ENCODE assay signal across 9 mouse cellular contexts in the genomic region with DNA sequence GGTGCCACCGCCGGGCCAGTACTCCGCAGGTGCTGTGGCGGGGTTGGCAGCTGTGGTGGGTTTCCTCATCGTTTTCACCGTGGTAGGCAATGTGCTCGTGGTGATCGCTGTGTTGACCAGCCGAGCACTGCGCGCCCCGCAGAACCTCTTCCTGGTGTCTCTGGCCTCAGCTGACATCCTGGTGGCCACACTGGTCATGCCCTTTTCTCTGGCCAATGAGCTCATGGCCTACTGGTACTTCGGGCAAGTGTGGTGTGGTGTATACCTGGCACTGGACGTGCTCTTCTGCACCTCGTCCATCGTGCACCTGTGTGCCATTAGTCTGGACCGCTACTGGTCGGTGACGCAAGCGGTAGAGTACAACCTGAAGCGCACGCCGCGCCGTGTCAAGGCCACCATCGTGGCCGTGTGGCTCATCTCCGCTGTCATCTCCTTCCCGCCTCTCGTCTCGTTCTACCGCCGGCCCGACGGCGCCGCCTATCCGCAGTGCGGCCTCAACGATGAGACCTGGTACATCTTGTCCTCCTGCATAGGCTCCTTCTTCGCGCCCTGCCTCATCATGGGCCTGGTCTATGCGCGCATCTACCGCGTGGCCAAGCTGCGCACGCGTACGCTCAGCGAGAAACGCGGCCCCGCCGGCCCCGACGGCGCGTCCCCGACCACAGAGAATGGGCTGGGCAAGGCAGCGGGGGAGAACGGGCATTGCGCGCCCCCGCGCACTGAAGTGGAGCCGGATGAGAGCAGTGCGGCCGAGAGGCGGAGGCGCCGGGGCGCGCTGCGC. TPM values are rescaled to one million over a fixed set of nuclear protein-coding genes. Genes with fewer than 3 reads are reported as not detected.
DNase-seq lines count a peak whose midpoint lies in the region; ATAC-seq and TF ChIP-seq lines count a peak whose summit lies in the region.
"Had no signal": no experiment of that assay in that cellular context is flagged by ENCODE, and none has a peak within 500 bp of the region (broad histone marks: within the 10 kb centered on the region; RNA-seq: fewer than 3 reads in every experiment).

No protein-coding gene starts in this region.

- H3K4me1 ChIP-seq in heart, embryonic 13.5 days: peaks cover 24% of the 10 kb centered on the region
- peaks cover 31% of the 10 kb centered on the region for H3K4me1 ChIP-seq in embryonic facial prominence, embryonic 10.5 days
- no peaks in the 10 kb centered on the region for H3K4me1 ChIP-seq in hindbrain, postnatal 0 days (ENCODE audit: insufficient read depth, low read length)
- peaks cover 10% of the 10 kb centered on the region; the same call in 1 of the 2 replicates for H3K4me1 ChIP-seq in neural tube, embryonic 14.5 days (ENCODE audit: control insufficient read depth, insufficient read depth, low read length)

- 5% methylated on average over 62 of the region's 75 CpGs for WGBS in heart, embryonic 13.5 days
- 6% methylated on average over 75 of the region's 75 CpGs for WGBS in embryonic facial prominence, embryonic 10.5 days
- 4% methylated on average over 72 of the region's 75 CpGs for WGBS in hindbrain, postnatal 0 days
- 6% methylated on average over 75 of the region's 75 CpGs for WGBS in neural tube, embryonic 14.5 days

- H3K4me3 ChIP-seq in heart, embryonic 13.5 days: peak overlapping the region; percentile 63
- peak overlapping the region; percentile 66 for H3K4me3 ChIP-seq in embryonic facial prominence, embryonic 10.5 days
- peak overlapping the region; percentile 57 for H3K4me3 ChIP-seq in hindbrain, postnatal 0 days (ENCODE audit: low read length)
- H3K4me3 ChIP-seq in neural tube, embryonic 14.5 days (ENCODE audit: low read depth, low read length): peak overlapping the region; percentile 46

- DNase-seq in heart, postnatal 25 days (ENCODE audit: low spot score): no peak
- DNase-seq in ZHBTc4 (ENCODE audit: low read depth, low spot score): peak; percentile 80
- DNase-seq in embryonic facial prominence, embryonic 10.5 days (ENCODE audit: low spot score): peak; percentile 46
- peak; percentile 72 for DNase-seq in hindbrain, postnatal 0 days (ENCODE audit: low spot score)
- peak; percentile 54 to 58 for DNase-seq in left cerebral cortex, postnatal 36 days (ENCODE audit: low spot score in 2 of 2)

- peak; percentile 51 for TF ChIP-seq CTCF in hindbrain, postnatal 0 days (IDR thresholded peaks at IDR 0.05; ENCODE audit: low read depth)

- no peaks in the 10 kb centered on the region for H3K36me3 ChIP-seq in heart, embryonic 13.5 days
- H3K36me3 ChIP-seq in embryonic facial prominence, embryonic 10.5 days (replicated peaks): no peaks in the 10 kb centered on the region
- H3K36me3 ChIP-seq in hindbrain, postnatal 0 days (ENCODE audit: insufficient read depth, low read length): no peaks in the 10 kb centered on the region
- no peaks in the 10 kb centered on the region for H3K36me3 ChIP-seq in neural tube, embryonic 14.5 days (ENCODE audit: control insufficient read depth, insufficient read depth, low read length)

- H3K27ac ChIP-seq in heart, embryonic 13.5 days (replicated peaks): no peak overlapping the region
- no peak overlapping the region for H3K27ac ChIP-seq in embryonic facial prominence, embryonic 10.5 days (replicated peaks)
- H3K27ac ChIP-seq in hindbrain, postnatal 0 days: peak overlapping the region; percentile 75; the same call in 1 of the 2 replicates
- no peak overlapping the region for H3K27ac ChIP-seq in neural tube, embryonic 14.5 days (ENCODE audit: low read depth, low read length)

- peak overlapping the region; percentile 92 for H3K4me2 ChIP-seq in heart, embryonic 13.5 days
- H3K4me2 ChIP-seq in hindbrain, postnatal 0 days (ENCODE audit: low read depth, low read length): peak overlapping the region; percentile 85
- H3K4me2 ChIP-seq in neural tube, embryonic 14.5 days (ENCODE audit: low read depth, low read length): peak overlapping the region; percentile 81

- no peak for ATAC-seq in heart, embryonic 13.5 days (ENCODE audit: extremely low read depth, insufficient number of reproducible peaks, low FRiP score, low TSS enrichment)
- ATAC-seq in hindbrain, postnatal 0 days: peak; percentile 66
- ATAC-seq in neural tube, embryonic 14.5 days (ENCODE audit: low read depth): 0 out of 2 replicates have a peak, but pooled peaks have one; percentile 15
- no peak for ATAC-seq in activated CD4-positive, CD25-positive, alpha-beta regulatory T cell, adult 4 months

- no peaks in the 10 kb centered on the region for H3K9me3 ChIP-seq in heart, embryonic 13.5 days
- H3K9me3 ChIP-seq in embryonic facial prominence, embryonic 10.5 days: no peaks in the 10 kb centered on the region
- H3K9me3 ChIP-seq in hindbrain, postnatal 0 days (ENCODE audit: low read length): no peaks in the 10 kb centered on the region
- H3K9me3 ChIP-seq in neural tube, embryonic 14.5 days (ENCODE audit: control insufficient read depth, low read length): no peaks in the 10 kb centered on the region

- H3K9ac ChIP-seq in heart, embryonic 13.5 days: 0 out of 2 replicates have a peak overlapping the region, but pooled peaks have one; percentile 63
- peak overlapping the region; percentile 61 for H3K9ac ChIP-seq in hindbrain, postnatal 0 days (replicated peaks; ENCODE audit: low read length)
- H3K9ac ChIP-seq in neural tube, embryonic 14.5 days (replicated peaks; ENCODE audit: low read depth, low read length): peak overlapping the region; percentile 44; the same call in 1 of the 2 replicates

- intact Hi-C loops in heart, postnatal 25 days (cut with DNase I): no loop called here
- intact Hi-C loops in left cerebral cortex, postnatal 36 days (cut with DNase I): no loop called here

- peaks cover 100% of the 10 kb centered on the region for H3K27me3 ChIP-seq in heart, embryonic 13.5 days (replicated peaks)
- H3K27me3 ChIP-seq in embryonic facial prominence, embryonic 10.5 days (replicated peaks; ENCODE audit: low read depth, poor library complexity, severe bottlenecking): peaks cover 100% of the 10 kb centered on the region
- H3K27me3 ChIP-seq in hindbrain, postnatal 0 days (ENCODE audit: insufficient read depth, low read length): peaks cover 27% of the 10 kb centered on the region
- peaks cover 63% of the 10 kb centered on the region for H3K27me3 ChIP-seq in neural tube, embryonic 14.5 days (ENCODE audit: control insufficient read depth, insufficient read depth, low read length)

RNA-seq across cellular contexts. Expression of gene Adra2c, which starts 2.1 kb away (rescaled TPM):
- 0.04 TPM in 1 of 2 replicates, not detected in the other for polyA plus RNA-seq in heart, embryonic 13.5 days (2015; fragmentation: Nextera tagmentation; extraction: Ambion mirVana)
- total RNA-seq in heart, postnatal 25 days (2021): under 1 TPM; 0.34 to 0.47 TPM
- 0.04 TPM in 1 of 2 replicates, not detected in the other for polyA plus RNA-seq in embryonic facial prominence, embryonic 10.5 days (2016; fragmentation: Nextera tagmentation; extraction: Ambion mirVana)
- 33.1 and 33.6 TPM in 2 replicates for total RNA-seq in hindbrain, postnatal 0 days (2014; rRNA removed)
- polyA plus RNA-seq in hindbrain, postnatal 0 days (2015; fragmentation: Nextera tagmentation; extraction: Ambion mirVana): 1.8 and 2.3 TPM in 2 replicates
- 10 to 100 TPM; 22.9 to 24.1 TPM for total RNA-seq in left cerebral cortex, postnatal 36 days (2021)
- polyA plus RNA-seq in neural tube, embryonic 14.5 days (2014; fragmentation: Nextera tagmentation; extraction: Ambion mirVana): 0.99 and 1.2 TPM in 2 replicates
- polyA plus RNA-seq in activated CD4-positive, CD25-positive, alpha-beta regulatory T cell, adult 4 months (2017; shearing (Covaris generic)): not detected
- total RNA-seq: CH12.LX had no signal

Comparison
In these comparisons a context has a peak if more than half of its experiments do, and no peak if none do; other contexts are left out.
1. ATAC-seq: peak in hindbrain, postnatal 0 days (single experiment) and neural tube, embryonic 14.5 days (single experiment); none in heart, embryonic 13.5 days (single experiment) and activated CD4-positive, CD25-positive, alpha-beta regulatory T cell, adult 4 months (single experiment).
2. Peak in every context shown above with its lines, with median percentiles within 50 percentile points of each other: H3K4me2 ChIP-seq, H3K4me3 ChIP-seq and H3K9ac ChIP-seq.